Mouse (Mus musculus) heart, postnatal 10 days (tissue): ENCODE measurements at regions not wholly inside any gene's neighbourhood (a gene's known extent, or its start where the extent isn't known, plus 50 kb on each side); places are given as distances from the start of the nearest gene placed in this dataset.

Experiments used
- DNase-seq, 2 experiments: peaks; one replicate each; pipeline ENCODE4 v3.0.0; 2021
- intact Hi-C: fragments of 180-260 bp; cut with DNase I; formaldehyde crosslinking; loops from one replicate; pipeline ENCODE4 v1.15.1; 2025

DNA sequence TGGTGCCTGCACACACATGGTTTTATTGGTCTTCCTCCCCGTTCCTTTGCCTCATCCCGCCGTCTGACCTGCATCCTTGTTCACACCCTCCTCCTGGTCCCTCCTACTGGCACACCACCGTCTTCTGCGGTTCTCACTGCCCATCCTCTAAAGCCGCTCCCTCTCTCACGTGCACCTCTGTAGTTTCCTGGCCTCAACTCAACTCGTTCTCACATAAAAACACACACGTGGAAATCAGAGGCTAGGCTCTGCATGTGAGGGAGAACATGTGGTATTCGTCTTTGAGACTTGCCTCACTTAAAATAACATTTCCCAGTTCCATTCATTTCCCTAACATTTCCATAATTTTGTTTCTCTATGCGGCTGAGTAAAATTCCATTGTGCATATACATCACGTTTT is 69.5 kb downstream of the Aldh8a1 start:
- no peak for DNase-seq
- intact Hi-C loops = no loop called here

DNA sequence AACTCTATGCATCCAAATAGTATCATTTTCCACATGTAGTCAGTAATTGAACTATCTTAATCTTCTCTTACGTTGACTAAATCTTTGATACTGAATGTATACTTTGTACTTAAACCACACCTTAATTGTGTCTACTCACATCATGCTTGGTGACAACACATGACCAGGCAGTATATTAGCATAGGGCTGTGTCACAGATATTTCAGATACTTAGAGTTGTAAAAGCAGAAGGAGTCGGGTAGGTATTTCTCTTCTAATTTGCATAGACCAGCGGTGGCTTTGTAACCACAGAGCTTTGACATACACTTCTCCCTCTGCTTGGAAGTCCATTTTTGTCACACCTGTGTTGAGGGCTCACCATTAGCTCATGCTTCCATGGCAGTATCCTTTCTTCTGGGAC is 71.0 kb downstream of the Aldh8a1 start:
- intact Hi-C loops = no loop called here
- DNase-seq = no peak

DNA sequence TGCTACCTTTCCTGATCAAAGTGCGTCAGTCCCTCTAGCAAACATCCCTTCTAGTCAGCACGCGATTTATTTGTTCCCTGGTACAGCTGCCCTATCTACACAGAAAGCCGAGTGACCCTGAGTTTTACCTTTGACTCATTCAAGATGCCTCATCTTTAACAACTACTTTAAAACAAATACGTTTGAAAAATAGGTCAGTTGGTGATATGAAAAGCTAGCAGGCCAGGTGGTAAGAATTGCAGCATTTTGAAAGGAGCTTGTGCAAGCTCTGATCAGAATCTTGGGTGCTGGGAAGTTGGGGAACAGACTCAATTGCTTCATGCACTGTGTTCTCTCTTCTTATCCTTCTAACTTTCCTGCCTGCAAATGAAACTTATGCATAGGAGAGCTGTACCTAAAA is 71.9 kb downstream of the Aldh8a1 start:
- DNase-seq = no peak
- intact Hi-C loops = no loop called here

DNA sequence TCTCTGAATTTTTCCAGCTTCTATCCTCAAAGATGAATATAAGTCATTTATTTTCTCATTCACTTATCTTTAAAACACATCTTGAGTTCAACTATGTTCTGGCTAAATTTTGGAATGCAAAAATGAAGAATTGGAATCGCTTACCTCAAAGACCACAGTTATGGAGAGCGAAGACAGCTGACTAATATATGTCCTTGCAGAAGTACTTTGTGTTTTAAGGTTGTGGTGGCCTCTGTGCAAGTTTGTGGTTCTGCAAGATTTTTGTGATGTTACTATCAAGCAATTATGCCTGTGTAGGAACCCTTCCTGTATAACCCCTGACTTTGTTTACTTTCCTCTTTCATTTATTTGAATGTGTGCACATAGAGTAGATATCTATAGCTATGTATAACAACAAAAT is 75.5 kb downstream of the Aldh8a1 start:
- DNase-seq = no peak
- intact Hi-C loops = no loop called here

DNA sequence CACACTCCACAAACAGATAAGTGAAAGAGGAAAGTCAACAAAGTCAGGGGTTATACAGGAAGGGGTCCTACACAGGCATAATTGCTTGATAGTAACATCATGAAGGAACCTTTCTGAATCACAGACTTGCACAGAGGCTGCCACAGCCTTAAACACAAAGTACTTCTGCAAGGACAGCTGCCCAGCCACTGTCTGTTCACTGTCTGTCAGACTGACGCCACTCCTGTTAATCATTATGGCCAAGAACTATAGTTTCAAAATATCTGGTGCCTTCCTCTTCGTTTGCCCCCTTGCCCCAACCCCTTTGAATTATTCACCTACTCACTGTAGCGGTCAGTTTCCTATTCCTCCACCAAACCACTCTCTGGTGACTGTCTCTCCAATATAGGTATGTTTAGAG is 76.4 kb downstream of the Aldh8a1 start:
- intact Hi-C loops = no loop called here
- no peak for DNase-seq

DNA sequence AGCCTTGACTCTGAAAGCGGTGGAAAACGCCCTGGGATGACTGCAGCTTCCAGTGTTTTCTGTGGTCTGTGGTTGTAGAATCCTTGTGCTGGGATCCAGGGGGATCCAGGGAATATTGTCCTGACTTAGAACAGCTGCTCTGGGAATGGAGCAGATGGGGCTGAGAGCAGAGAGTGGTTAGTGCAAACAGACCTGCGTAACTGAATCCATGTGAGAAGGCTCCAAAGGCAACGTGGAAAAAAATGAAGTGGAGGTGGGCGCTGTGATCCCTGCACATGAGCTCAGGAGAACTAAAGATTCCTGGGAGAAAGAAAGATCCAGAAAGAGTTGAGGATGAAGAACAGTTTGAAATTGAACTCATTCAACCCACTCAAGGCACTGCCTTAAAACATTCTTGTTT is 77.1 kb downstream of the Aldh8a1 start:
- intact Hi-C loops = no loop called here

DNA sequence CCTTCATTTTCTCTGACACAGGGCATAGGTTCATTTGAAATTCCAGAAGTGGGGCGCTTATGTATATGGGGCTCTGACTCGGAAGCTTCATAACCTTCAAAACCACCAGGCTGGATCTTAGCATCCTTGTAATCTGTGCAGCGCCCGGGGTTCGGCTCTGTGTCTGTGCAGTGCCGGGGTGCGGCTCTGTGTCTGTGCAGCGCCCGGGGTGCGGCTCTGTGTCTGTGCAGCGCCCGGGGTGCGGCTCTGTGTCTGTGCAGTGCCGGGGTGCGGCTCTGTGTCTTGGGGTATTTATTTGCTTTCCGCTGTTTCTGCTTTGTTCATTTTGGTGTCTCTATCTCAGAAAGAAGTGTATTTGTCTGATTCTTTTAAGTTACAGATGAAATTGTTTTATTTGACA is 77.7 kb downstream of the Aldh8a1 start:
- intact Hi-C loops = no loop called here

More for the DNA sequence above, 77.1 kb downstream of the Aldh8a1 start:
- DNase-seq = no peak

DNA sequence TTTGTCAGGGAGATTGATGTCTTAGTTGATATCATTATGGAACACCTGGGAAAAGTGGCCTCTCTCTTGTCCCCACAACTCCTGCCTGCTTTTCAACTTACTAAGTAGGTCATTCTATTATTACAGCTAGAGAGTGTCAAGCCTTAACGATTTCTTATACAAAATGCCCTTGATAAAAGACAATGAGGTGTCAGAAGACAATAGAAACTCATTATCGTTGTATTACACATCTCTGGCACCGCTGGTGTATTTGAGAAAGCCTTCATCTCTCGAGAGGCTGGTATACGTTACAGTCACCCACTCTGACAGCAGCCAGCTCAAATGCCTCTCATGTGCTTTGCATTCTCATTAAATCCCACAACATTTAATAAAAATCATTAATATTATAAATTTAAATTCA is 78.8 kb downstream of the Aldh8a1 start:
- intact Hi-C loops = no loop called here
- no peak for DNase-seq

More for the DNA sequence above, 77.7 kb downstream of the Aldh8a1 start:
- DNase-seq = no peak

DNA sequence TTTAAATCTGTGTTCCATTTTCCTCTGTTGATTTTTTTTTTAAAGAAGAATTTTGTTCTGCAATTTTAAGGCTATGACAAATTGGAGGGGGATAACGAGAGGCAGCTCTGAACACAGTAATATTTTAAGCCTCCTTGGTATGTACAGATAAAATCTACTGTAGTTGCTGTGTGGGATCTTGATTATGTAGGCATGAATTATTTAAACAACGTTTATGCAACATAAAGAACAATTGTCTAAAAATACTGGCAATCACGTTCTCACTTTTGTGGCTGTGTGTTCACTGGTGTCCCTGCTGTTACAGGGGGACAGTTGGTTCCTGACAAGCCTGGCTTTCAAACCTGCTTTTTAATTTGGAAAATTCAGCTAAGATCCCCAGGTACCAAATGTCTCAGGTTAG is 79.3 kb downstream of the Aldh8a1 start:
- no peak for DNase-seq
- intact Hi-C loops = no loop called here

DNA sequence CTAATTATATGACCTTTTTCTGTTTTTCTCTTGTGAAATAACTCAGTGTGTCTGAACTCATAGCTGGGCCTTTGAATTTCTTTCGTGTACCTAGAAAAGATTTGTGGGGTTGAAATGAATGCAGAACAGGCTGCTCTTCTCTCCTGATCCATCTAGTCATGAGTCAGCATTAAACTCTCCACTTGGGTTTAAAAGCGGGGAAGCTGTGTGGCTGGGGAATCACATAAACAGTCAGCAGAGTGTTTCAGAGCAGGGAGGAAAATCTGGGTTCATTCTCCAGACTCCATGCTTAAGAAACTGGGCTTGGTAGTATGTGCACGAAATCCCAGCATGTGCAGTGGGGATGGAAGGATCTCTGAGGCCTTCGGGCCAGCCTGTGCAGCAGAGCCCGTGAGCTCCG is 79.9 kb downstream of the Aldh8a1 start:
- no peak for DNase-seq
- intact Hi-C loops = no loop called here

DNA sequence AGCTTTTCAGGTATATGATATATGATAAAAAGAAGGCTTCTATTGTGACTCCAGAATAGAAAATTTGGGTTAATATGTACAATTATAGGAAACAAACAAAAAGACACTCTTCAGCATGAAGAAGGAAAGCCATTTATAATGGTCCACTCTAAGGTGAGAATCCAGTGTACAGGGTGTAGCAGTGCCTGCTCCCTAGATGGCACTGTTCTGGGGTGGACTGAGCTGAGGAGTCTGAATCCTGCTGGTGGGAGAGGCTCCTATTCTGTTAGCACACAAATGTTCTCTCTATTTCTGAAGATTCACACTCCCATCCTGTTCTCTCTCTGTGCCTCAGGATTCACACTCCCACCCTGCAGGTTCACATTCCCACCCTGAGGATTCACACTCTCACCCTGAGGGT is 81.5 kb downstream of the Aldh8a1 start:
- no peak for DNase-seq
- intact Hi-C loops = no loop called here

DNA sequence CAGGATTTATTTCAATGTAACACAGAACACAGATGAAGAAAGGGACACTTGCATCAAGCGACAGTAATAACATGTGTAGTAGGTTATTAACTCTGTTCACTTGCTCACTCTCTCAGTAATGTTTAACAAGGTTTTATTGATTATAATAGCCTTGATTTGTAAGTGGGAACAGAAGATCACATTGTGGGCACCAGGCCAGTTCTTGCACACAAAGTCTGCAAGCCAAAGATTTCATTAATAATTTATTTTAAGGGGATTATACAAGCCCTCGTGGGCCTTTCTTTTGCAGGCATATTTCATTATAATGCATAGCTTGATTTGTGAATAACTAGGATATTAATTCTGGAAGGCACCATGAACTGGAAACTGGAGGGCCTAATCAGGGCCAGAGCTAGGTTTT is 83.0 kb downstream of the Aldh8a1 start:
- intact Hi-C loops = loop anchor here (10.0 kb wide), 1 partner anchor 215 kb away; no protein-coding TSS in a partner anchor

DNA sequence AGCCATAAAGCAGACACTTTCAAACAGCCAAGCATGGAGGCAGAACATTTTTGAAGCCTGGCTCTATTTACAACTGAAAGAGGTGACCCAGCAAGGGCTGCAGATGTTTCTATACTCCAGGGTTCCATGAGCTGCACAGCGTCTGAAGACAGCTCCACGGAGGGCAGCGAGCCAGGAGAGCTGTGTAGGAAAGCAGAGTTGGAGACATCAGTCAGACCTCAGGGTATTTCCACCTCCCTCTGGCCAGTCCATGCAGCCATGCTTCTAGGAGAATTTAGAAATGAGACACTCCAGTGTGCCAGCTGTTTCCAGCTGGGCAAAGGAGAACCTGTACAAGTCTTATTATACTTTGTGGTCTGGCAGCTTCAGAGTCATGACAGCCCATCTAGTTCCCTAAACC is 85.8 kb downstream of the Aldh8a1 start:
- intact Hi-C loops = loop anchor here (10.0 kb wide), 1 partner anchor 212 kb away; no protein-coding TSS in a partner anchor
- peak; percentile 20 to 25 for DNase-seq

More for the DNA sequence above, 83.0 kb downstream of the Aldh8a1 start:
- no peak for DNase-seq

DNA sequence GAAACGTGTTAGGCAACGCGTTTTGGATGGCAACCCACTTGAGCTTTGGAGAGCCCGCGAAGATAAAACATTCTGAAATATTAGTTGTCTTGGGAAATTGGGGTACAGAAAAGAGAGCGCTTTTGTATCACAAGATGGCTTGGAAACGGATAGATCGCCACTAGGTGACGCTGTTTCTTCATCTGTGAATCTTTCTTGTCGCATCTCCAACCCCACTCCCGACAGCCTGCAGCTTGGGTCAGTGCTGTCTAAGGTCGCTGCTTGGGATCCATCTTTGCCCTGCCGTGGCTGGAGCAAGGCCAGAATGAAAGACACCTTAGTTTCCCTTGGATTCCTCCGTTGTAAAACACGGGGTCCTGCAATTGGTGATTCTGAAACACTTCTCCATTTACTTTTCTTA is 88.3 kb downstream of the Aldh8a1 start:
- DNase-seq = peak; percentile 89 to 93
- intact Hi-C loops = loop anchor here (1.0 to 10.0 kb wide), 8 partner anchors 82 to 545 kb away; no protein-coding TSS in a partner anchor

DNA sequence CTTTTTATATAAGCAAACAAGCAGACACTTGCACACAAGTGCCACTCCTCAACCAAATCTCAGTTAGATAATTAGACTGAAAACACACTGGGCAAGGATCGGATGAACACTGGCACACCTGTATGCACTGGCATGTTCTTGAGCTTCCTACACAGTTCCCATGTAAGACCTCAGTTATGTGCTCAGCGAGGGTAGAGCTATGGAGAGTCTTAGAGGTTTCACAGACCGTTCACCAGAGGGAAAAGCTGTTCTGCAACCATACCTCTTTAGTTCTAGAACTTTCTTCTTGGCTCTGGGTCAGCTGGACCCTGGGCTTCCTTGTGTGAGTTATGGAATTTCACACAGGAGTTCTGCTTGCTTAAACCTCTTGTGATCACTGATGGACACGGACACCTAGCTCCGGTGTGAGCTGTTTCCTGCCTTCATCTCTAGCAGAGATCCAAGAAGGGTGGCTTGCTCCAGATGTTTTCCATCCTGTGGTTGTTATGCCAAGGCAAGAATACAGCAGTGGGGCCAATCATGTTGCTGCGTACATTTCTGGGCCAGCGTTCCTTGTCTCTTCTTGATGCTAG is 88.8 kb downstream of the Aldh8a1 start:
- peak in 1 of 2 experiments; percentile 10 for DNase-seq
- intact Hi-C loops = loop anchor here (1.0 to 10.0 kb wide), 8 partner anchors 81 to 544 kb away; no protein-coding TSS in a partner anchor

DNA sequence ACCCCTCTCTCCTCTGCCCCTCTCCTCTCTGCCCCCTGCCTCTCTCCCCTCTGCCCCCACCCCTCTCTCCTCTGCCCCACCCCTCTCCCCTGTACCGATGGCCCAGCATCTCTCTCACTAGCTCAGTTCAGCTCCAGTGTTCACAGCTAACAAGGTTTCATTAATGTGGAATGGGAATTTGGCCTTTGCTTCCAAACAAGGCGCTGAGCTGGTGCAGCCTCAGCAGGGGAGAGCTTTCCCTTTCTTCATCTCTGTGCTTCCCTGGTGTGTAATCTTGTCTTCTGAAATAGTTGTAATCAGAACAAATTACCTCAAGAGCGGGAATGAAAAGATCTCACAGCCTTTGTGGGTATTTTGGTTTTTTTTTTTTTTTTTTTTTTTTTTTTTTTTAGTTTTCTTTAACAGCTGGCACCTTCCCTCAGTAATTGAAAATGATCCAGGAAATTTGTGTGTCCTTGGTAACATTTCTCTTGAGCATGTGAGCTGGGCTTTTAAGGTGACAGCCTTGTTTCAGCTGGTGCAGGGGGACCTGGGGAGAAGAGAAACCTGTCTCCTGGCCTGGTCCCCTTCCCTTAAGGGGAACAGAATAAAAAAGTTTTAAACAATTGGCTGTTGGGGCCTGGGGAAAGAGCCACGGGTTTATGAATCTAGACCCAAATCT is 90.5 kb downstream of the Aldh8a1 start:
- intact Hi-C loops = loop anchor here (5.0 to 10.0 kb wide), 2 partner anchors 80 to 207 kb away; no protein-coding TSS in a partner anchor
- no peak for DNase-seq

DNA sequence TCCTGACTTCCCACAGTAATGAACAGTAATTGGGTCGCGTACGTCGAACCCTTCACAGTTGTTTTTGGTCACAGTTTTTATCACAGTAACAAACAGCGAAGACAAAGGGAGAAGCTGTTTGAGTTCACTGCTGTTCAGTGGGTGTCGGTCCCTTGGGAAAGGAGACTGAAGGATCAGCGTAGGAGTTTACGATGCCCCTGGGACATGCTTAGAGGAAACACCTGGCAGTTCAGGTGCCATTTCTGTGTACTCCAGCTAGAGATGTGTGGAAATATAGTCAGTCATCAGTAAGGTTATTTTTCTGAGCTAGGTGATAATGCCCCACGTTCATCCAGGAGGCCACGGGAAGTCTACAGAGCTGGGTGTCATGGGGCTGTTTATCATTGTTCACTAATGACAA is 91.3 kb downstream of the Aldh8a1 start:
- intact Hi-C loops = loop anchor here (5.0 to 10.0 kb wide), 2 partner anchors 79 to 206 kb away; no protein-coding TSS in a partner anchor
- no peak for DNase-seq

DNA sequence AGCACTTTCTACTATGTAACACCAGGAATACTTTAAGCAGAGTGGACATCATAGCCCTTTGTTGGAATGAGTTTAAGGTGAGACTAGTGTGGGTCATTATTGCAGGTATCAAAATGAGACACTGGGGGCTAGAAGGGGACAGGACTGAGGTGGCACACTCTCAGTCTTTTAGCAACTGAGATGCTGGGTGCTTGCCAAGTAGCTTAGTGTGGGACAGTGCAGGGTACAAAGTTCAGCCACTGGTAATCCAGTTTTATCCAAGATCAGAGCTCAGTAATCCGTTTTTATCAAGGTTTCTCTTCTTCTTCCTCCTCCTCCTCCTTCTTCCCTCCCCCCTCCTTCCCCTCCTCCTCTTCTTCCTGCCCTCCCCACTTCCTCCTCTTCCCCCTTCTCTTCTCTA is 92.9 kb downstream of the Aldh8a1 start:
- intact Hi-C loops = loop anchor here (5.0 to 10.0 kb wide), 2 partner anchors 77 to 205 kb away; no protein-coding TSS in a partner anchor
- no peak for DNase-seq

DNA sequence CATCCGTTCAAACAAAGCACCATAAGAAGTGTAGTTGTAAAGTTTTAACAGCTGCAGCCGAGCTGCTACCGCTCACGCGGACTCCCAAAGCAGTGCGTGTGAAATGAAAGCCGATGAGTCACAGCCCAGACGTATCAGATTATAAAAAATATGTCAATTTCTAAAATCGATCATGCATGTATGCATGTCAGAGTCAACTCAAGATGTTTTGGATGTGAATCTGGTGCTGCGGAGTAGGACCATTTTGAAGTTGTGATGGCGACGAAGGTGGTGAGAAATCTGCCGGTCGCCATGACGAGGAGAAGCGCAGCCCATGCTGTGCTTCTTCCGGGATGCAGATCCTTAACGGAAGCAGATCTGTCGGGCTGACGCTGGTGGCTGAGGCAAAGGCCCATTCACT is 93.5 kb downstream of the Aldh8a1 start:
- intact Hi-C loops = no loop called here
- peak in 1 of 2 experiments; percentile 7 for DNase-seq

DNA sequence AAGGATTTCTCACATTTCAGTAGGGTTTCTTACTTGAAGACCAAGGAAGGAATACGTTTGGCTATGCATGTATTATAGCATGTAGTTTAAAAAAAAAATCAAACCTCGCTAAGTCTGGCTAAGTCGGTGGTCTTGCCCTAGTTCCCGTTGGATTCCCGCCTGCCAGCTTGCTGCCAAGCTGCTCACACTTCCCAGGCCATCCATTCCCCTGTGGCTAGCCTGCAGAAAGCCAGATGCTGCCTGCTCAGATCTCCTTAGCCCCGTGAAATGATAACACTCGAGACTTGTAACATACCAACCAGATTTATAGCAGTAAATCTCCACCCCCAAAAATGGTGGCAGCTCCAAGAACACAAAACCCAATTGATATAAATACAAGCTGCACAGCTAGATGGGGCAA is 97.2 kb downstream of the Aldh8a1 start:
- DNase-seq = no peak
- intact Hi-C loops = no loop called here

DNA sequence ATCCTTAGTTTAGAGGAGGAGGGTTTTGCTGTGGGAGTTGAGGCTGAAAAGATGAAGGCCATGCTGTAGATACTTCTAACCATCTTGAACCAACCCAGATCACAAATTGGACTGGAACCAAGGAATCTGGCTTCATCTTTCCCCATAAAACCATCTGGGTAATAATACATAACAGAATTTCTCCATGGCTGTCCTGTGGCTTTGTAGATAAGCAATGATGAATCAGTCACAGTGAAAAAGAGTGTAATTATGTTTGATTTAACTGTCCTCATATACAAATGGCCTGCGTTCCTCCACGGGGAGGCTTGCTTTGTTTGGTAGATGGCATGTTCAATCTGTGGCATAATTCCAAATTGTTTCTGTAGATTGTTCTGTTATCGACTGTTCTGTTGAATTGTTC is 100.9 kb downstream of the Aldh8a1 start:
- intact Hi-C loops = no loop called here
- no peak for DNase-seq

DNA sequence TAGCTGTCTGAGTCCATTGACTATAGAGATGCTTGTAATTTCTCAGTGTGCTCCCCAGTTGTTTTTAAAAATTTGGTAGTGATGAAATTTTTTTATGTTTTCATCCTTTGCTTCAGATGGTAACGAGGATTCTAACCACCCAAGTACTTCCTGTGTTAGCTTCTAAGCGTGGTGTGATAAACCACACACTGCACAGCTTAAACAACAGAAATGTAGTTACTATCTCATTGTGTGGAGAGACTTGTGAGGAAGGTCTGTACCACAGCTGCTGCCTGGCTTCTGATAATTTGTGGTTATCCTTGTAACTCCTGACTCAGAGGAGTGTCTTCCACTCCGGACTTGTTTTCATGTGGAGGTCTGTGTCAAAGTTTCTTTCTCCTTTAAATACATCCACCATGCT is 102.3 kb downstream of the Aldh8a1 start:
- intact Hi-C loops = no loop called here
- DNase-seq = no peak
